Mouse (Mus musculus): ENCODE measurements around the gene Slc19a3.

- TF ChIP-seq TAL1 (conservative IDR thresholded peaks at IDR 0.05; ENCODE audit: low read depth, low read length) (no peak), GATA1 (IDR thresholded peaks at IDR 0.05; ENCODE audit: borderline replicate concordance, low read length) (no peak), CTCF (IDR thresholded peaks at IDR 0.05; ENCODE audit: low read depth, low read length) (no peak), POLR2AphosphoS5 (IDR thresholded peaks at IDR 0.05; ENCODE audit: insufficient replicate concordance, low read depth, low read length) (no peak)
These were observed 44.3 kb downstream of the Slc19a3 start for GRCm38 (mm10) chr1:82993947-82994346.
